Mouse (Mus musculus) kidney, postnatal 10 days (tissue): ENCODE measurements around the gene Kat2b.
A peak's percentile ranks its signal among the peaks of the same experiment; 100 is the strongest.
"Not testable (repeated sequence)": the region's sequence is repeated elsewhere in the genome, so short reads cannot be mapped to it uniquely, and the experiment has no call there.

Source experiments
- DNase-seq: peaks from one replicate; pipeline ENCODE4 v3.0.0; 2021; ENCODE audit warnings: mixed read lengths

Gene Kat2b

GRCm38 (mm10) chr17:53570361-53570875 is 3.8 kb downstream of the Kat2b start:
- DNase-seq, result no peak

DNA sequence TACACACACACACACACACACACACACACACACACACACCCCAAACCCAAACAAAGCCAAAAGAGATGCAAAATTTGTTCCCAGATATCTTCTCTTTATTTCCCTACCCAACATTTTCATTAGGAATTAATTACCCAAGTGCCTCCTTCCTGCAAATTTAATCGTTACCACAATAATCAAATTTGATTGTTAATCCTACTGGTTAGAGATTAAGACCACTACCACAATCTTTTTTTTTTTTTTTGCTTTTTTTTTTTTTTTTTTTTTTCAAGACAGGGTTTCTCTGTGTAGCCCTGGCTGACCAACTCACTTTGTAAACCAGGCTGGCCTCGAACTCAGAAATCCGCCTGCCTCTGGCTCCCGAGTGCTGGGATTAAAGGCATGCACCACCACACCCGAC is 4.3 kb downstream of the Kat2b start:
- DNase-seq, result not testable (repeated sequence)

DNA sequence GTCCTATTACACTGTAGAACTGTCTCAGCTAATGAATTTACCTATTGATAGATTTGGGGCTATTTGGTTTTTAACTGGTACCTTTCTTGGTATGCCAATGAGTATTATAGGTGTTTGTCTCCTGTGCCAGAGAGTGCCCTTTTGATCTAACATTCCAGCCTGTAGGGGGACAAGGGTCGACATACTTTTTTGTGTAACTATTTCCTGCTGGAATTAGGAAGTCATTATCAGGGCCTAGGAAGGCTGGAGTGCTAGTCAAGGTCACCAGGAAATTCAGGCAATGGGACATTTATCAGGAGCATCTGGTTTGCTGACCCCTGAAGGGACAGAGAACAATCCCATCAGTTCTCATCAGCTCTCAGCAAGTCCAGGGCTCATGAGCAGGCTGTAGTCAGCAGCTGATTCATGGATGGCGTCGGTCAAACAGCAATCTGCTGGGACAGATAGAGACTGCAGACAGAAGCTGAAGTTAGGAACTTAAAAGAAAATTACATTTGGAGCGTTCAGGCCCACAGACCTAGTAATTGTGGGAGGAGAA is 6.4 kb downstream of the Kat2b start:
- DNase-seq, result no peak

DNA sequence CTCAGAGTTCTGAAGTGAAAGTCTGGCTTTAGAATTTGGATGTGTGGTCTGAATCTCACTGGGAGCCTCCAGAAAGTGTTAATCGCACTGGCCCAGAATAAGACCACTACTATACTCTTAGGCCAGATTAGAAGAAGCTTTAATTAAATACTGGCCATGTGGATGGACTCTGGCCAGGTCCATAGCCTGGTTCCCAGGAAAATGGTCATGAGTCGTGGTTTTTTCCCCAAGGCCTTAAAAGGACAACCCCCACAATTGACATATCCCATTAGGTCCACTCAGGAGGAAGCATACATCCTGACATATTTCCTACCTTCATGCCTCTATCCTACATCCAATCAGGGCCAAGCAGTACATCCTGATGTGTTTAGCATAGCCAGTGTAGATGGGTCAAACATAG is 10.5 kb downstream of the Kat2b start:
- DNase-seq, result no peak

DNA sequence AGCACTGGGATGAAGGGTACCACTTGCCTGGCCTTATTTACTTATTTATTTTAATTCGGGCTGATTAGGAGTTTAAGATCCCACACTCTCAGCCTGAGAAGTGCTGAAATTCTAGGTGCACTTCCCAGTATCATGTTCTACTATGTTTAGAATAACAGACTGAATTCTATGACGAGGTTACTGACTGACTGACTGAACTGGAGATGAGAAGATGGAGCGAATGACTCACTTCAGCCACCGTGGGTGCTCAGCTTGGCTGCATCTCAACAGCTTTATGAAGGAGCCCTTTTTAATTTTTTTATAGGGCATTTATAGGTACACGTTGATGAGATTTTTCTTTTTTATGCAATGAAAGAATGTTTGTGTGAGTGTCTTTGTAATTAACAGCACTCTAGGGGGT is 11.1 kb downstream of the Kat2b start:
- DNase-seq, result no peak

DNA sequence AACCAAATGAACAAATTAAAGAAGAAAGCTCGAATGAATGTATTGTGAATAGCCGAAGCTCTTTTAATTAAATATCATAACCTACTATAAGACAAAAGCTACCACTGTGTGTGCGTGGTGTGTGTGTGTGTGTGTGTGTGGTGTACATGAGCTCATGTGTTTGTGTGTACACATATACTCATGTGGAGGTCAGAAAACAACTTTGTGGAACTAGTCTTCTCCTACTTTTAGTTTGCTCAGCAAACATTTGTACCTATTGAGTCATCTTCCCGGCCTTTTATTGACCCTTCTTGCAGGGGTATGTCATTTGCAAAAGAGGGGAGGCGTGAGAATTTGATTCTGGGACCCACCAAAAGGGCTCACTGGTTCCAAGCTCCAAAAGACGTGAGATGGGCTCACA is 11.6 kb downstream of the Kat2b start:
- DNase-seq, result no peak

DNA sequence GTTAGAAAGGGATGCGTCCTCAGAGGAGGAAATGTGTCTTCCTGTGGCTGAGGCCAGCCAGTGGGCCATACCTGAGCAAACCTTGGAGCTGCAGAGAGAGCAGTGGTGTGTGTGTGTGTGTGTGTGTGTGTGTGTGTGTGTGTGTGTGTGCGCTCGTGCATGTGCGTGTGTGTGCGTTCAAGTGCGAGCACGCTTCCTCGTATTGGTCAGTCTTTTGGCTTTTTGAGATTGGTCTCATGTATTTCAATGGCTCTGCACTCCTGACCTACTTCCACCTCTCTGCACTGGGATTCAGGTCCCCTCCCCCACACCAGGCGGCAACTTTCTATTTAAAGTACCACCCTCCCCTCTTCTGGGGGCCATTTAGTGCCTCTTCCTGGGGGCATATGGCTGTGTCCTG is 12.1 kb downstream of the Kat2b start:
- DNase-seq, result peak; percentile 30

- no peak for DNase-seq
These were observed 13.0 kb downstream of the Kat2b start for GRCm38 (mm10) chr17:53579612-53580011.

- no peak for DNase-seq
These were observed 13.6 kb downstream of the Kat2b start for GRCm38 (mm10) chr17:53580237-53580636.

- no peak for DNase-seq
These were observed 15.4 kb downstream of the Kat2b start for GRCm38 (mm10) chr17:53582026-53582585.

- DNase-seq, result no peak
These were observed 16.1 kb downstream of the Kat2b start for GRCm38 (mm10) chr17:53582805-53583204.

DNA sequence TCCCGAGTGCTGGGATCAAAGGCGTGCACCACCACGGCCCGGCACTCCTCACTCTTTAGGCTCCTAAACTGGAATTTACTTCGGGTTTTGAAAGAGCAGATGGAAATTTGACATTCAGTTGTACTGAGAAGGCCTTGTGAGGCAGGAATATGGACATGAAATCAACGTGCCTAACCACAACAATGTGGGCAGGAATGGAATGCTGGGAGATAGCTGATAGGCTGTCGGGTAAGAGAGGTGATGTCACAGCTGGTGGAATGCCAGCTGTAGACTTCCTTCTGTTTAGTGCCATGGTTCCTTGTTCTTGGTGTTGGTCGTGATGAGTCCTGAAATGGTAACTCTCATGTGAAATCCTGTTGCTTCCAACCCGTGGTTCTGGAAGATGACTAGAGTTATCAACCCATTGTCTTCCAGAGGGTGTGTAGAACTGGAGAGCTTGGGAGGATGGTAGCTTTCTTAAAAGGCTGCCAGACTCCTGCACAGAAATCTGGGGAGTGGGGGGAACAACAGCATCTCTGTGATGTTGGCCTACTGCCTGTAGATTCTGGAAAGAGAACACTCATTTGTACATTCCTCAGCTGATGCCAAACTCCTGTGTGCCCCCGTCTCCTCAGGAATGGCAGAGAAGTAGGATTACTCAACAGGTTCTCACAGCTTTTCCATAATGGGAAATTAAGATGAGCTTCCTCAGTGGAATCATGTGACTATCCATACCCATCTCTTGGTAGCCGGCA is 17.4 kb downstream of the Kat2b start:
- DNase-seq, result no peak

DNA sequence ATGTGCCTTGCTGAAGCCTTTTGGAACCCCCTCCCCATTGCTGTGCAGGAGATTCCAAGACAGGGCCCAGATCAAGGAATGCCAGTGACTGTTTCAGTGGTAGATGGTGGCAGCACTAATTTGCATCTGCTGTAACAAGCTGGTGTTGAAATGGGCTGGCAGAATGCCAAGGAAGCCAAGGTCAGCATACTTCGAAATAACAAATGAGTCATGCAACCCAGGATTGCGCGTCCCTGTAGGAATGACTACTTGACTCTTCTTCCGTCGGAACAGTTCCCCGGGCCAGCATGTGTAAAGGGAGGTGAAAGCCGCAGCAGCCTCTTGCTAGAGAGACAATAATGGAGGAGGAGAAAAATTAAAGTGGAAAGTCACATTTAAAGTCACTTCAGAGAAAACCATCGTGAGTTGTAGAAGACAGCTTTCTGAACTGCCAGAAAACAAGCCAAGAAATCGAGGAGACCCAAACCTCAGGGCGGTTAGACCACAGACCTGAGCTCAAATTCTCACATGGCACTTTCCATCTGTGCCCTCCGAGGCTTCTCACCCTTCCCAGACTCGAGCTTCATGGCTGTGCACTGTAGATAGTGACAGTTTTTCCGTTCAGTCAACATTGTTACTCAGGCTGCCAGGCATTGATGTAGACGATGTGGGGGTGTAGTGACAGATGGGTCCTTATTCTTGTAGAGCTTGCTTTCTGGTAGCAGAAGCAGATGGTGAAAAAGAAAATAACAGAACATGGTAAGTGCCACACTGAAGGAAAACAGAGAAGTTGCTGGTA is 20.6 kb downstream of the Kat2b start:
- DNase-seq, result peak; percentile 92

GRCm38 (mm10) chr17:53588097-53588855 is 21.6 kb downstream of the Kat2b start:
- no peak for DNase-seq

GRCm38 (mm10) chr17:53590110-53590509 is 23.4 kb downstream of the Kat2b start:
- DNase-seq, result no peak

GRCm38 (mm10) chr17:53591910-53592309 is 25.2 kb downstream of the Kat2b start:
- no peak for DNase-seq

GRCm38 (mm10) chr17:53594590-53594989 is 27.9 kb downstream of the Kat2b start:
- DNase-seq, result no peak

DNA sequence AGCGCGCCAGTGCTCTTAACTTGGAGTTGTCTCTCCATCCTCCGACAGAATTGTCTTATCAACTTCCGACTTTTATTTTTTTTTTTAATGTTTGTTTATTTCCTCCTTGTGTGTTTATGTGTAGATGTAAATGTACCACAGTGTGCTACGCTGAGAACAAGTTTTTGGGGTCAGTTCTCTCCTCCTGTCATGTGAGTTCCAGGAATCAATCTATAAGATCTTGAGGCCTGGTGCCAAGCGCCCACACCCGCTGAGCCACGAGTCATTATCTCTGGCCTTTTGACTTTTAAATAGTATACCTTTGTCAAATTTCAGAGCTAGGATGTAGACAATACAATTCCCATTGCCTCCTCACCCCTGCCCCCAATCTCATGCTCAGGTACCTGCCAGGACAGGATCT is 28.9 kb downstream of the Kat2b start:
- DNase-seq, result no peak

- peak; percentile 40 for DNase-seq
These were observed 29.7 kb downstream of the Kat2b start for GRCm38 (mm10) chr17:53596314-53596882.

GRCm38 (mm10) chr17:53596941-53597790 is 30.5 kb downstream of the Kat2b start:
- DNase-seq, result no peak

GRCm38 (mm10) chr17:53598571-53598970 is 31.9 kb downstream of the Kat2b start:
- DNase-seq, result no peak
